Mouse (Mus musculus) megakaryocyte, adult 5-6 weeks (primary cell): ENCODE measurements at regions not wholly inside any gene's neighbourhood (a gene's known extent, or its start where the extent isn't known, plus 50 kb on each side); places are given as distances from the start of the nearest gene placed in this dataset.
"Not testable (repeated sequence)": the region's sequence is repeated elsewhere in the genome, so short reads cannot be mapped to it uniquely, and the experiment has no call there.

Source experiments
- ATAC-seq: 2 replicates; pipeline ENCODE4 v1.8.0; 2016; ENCODE audit warnings: mild to moderate bottlenecking, inconsistent platforms; ENCODE audit not compliant: poor library complexity, severe bottlenecking

DNA sequence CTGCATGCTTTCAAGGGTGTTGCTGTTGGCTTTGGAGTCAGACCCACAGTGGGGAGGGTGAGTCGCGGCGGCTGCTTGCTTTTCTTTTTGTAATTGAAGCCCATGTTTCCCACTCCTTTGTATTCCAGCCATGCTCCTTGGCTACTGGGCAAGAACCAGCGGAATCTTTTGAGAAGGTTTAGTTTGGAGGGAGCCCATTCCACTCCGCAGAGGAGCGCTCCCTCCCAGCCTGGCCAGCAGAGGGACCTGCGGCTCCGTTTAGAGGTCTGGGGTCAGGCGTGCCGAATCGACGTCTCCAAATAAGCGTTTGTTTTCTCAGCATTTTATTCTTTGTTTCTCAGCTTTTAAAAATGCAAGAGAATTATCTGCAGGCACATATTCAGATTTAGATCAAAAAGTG is 149.6 kb upstream of the Ttc29 start:
- no peak for ATAC-seq

DNA sequence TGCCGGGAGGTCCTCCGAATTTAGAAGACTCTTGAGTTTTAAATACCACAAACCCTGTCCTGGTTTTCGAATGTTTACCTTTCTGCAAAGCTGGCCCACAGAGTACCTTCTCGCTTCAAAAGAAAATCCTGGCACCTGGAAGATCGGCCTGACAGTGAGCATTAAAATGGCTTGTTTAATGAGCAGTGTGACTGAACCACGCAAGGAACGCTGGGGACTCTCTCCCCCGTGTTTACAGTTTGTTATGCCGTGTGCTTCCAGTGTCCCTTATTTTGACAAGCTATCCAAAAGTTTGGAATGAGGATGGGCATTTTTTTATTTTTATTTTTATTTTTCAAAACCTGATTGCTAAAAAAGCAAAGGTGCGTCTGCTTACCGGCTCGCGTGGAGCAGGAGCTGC is 148.9 kb upstream of the Ttc29 start:
- no peak for ATAC-seq

DNA sequence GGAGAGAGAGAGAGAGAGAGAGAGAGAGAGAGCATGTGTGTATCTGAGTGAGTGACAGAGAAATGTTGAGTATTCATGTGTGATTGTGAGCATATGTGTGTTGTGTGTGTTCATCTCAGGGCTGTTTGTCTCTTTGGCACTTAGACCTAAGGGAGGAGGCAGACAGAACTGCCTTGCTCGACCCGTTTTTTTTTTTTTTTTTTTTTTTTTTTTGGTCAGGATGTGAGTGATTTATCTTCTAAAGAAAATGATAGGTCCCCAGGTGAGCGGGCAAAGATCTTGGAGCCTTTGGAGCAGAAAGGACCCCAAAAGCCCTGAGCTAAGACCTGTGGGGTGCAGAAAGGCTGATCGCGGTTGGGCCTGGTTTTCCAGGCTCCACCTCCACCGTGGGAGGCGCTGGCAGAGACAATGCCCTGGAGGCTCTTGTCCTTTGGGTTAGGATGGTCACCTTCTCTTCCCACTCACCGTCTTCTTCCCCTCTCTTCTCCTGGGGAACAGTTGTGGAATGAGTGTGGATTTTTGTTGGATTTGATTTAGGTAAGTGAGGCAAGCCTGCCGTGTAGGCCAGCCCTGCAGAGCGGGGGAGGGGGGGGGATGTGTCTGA is 147.1 kb upstream of the Ttc29 start:
- no peak for ATAC-seq

DNA sequence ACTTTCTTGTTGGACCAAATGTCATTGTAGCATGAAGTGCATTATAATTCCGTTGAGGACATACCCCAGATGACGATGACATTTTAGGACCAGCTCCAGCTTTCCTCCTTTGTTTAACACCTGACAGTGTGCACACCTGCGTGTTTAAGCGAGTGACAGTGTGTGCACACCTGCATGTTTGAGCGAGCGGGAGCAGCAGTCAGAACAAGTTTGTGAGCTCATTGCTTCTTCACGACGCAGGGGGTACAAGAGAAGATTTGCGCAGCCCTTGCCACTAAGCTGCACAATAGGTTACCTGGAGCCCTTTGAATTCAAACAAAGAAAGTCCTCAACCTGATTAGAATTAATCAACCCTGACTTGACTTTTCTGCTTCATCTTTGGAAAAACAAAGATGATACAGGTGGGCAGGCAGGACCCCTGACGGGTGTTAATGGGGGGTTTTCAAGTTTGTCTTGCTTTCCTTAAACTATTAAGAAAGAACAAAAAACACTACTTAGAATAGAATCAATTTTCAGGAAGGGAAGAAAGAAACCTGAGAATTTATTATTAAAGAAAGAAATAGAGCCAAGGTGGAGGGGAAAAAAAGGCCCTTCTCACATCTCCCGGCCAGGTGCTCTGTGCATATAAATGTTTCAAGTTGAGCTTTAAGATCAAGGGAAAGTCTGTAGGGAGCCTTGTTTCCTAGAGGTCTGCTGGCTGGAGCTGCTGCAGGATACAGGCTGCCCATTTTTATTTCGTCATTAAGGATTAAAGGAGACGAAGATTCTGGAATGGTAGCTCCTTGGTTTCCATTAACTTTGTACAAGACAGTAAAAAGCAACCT is 144.8 kb upstream of the Ttc29 start:
- no peak for ATAC-seq

DNA sequence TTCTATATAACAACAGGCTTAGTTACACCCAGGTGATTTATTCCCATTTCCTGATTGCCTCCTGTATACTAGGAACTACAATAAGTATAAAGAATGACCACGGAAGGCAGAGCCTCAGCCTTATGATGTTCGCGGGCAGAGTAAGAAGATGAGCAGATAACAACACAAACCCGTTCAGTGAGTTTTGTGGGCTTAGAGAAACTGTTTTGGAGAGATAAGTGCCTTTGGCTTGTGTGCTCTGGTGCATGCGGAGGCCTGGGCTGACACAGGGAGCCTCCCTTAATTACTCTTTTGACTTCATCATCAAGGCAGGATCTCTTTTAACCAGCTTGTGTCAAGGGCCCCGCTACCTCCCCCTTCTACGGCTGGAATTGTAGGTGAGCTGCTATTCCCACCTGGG is 139.3 kb upstream of the Ttc29 start:
- no peak for ATAC-seq

DNA sequence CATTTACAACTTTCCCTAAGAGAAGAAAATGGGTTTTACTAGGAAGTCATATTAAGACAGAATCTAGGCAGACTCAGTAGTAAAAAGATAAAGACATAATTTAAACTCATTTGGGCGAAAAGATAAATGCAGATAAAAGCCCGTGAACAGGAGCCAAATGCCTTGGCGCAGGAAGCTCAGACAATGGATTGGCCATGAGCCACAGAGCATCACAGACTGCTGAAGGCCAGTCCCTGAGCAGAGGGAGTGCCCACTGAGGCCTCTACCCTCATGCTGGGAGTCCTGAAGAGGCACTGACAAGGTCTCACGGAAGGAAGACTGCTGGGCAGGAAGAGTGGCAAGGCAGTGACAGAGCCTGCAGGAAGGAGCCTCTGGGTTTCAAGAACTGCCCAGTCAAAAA is 136.0 kb upstream of the Ttc29 start:
- ATAC-seq, result no peak

DNA sequence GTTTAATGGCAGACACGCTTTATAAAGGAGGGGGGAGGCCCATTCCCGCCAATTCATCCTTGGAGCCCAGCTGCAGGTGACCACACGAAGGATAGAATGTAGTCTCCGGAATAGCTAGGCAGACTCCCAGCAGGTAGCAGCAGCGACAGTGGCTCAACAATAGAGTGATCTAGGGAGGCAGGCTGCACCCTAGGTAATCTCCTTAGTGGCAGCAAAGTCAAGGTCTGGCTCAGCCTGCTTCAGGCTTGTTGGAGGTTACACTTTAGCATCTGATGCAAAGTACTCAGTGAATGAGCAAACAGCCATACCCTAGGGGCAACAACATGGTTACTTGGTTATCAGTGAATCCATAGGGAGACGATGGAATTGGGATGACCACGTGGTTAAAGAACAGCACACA is 131.7 kb upstream of the Ttc29 start:
- not testable (repeated sequence) for ATAC-seq

DNA sequence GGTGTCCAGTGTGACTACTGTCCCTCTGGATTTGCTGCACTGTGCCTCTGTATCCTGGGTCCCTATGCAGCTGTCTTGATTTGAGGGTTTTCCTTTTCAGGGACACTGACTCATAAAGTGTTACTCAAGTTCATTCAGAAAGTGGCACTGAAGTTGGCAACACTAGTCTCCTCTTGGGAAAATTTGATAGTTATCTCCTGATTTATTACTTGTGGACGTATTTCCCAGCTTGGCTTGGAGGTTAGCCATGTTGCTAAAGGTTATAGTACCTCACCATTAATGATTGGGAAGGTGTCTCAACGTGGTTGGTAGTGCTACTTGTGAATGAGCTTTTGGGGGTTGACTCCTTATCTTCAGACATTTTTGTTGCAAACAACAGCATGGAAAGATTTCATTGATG is 130.1 kb upstream of the Ttc29 start:
- ATAC-seq, result no peak

DNA sequence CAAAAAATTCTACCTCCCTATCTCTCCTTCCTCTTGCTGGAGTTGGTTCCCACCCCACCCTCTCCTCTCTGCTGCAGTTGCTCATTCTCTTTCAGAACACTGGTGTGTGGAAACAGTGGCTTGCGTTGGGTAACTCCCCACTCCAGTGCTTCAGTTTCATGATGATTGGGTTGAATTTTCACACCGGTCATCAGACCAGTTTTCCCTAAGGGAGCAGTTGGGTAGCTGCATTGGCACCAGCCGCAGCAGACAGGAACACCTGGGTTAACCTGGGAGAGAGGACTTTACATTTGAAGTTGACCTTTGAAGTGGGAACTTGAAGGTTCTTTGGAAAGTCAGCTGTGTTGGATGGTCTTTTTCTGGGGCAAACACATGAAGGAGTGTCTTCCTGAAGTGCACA is 126.7 kb upstream of the Ttc29 start:
- no peak for ATAC-seq

DNA sequence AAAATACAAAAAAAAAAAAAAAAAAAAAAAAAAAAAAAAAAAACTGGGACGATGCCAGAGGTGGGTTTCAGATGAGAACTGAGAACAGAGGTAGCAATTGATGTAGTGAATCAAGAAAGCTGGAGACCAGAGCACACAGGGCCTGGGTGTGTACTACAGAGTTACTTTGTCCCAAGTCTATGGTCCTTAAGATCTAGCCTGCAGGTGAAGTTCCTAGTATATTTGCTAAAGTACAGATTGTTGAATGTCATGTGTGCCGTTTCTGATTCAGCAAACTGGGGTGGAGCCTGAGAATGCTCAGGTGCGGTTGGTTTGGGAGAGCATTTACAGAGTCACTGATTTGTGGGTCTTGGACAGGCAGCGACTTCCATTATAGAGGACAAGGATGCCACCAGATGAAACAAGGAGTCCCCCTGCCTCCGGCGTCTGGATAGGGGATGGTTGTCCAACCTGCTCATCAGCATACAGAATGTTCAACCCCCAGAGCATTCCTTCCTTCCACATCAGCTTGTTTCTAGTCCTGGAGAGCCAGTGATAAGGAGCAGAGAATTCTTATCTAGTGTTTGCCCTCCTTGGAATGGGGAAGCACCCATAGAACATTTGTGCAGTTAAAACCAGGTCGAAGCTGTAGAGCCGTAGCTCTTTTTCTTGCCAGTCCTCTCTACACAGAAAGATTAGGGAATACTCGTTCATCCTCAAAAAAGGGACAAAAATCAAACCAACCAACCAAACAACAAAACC is 122.5 kb upstream of the Ttc29 start:
- ATAC-seq, result no peak

DNA sequence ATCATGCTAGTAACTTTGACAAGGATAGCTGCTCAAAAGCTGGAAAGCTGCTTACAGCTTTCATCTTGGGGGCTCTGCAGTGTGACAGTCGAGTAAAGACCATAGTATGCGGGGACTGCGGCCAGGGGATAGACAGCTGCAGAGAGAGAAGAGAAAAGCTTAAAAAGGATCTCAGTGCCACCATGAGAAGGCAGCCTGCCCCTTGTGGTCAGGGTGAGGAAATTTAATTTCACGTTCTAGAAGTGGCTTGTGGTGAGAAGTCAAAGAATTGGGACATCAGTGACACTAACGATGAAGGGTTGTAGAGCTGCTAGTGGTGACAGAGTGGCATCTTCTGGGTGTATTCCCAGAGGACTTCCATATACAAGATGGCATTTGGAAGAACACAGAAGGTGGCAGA is 116.7 kb upstream of the Ttc29 start:
- ATAC-seq, result no peak

DNA sequence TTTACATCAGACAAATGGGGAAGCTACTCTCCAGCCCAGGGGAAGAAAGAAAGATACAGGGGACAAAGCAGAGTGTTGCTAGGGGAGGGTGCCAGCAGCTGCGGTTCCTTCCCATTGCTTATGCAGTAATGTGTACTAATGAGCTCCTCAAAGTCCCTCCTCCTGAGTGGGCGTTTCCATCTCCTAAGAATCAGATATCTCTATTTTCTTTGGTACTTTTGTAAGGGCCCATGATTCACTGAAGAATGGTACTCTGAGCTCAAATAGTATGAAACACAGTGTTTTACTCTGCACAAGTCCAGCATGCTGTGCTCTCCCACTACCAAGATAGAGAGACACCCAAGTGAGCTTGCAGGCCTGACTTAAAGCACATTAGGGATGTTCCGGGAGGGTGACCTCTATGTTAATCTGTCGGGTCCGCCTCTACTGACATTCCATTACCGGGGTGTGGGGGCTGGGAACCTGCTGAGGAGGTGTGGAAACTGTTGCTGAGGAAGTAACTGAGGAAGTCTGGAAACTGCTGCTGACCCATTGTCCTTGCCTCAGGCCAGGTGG is 114.8 kb upstream of the Ttc29 start:
- no peak for ATAC-seq

DNA sequence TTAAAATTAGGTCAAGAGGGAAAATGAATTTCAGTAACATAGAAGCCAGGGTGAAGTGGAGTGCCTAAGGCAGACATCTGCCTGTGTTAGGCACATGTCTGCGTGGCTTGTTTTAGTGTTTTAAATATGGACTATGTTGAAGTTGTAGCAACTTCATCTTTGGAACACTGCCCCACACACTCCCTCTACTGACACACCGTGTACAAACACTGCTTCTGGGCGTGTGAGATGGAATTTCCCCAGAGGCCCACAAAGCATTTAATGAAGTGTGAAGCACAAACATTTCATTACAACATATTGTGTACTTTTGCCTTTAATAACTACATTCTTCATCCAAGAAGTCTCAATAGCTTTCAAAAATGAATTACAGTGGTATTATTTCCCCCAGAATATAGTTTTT is 114.0 kb upstream of the Ttc29 start:
- no peak for ATAC-seq

DNA sequence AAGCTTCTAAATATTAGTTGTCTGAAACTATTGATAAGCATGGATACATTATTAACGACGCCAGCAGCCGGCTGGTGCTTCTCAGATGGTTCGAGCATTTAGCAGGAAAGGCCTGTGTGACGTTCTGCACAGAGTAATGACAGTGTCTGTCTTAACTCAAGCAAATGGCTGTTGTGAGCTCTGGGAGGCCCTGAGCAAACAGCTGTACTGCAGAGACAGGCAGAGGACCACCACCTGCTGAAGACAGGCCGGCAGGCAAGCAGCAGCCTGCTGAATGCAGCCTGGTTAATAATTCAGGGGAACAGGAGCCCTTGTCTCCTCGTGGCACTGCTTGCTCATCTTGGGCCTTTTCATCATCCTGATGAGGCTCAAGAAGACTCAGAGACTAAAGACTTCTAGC is 105.8 kb upstream of the Ttc29 start:
- ATAC-seq, result no peak

DNA sequence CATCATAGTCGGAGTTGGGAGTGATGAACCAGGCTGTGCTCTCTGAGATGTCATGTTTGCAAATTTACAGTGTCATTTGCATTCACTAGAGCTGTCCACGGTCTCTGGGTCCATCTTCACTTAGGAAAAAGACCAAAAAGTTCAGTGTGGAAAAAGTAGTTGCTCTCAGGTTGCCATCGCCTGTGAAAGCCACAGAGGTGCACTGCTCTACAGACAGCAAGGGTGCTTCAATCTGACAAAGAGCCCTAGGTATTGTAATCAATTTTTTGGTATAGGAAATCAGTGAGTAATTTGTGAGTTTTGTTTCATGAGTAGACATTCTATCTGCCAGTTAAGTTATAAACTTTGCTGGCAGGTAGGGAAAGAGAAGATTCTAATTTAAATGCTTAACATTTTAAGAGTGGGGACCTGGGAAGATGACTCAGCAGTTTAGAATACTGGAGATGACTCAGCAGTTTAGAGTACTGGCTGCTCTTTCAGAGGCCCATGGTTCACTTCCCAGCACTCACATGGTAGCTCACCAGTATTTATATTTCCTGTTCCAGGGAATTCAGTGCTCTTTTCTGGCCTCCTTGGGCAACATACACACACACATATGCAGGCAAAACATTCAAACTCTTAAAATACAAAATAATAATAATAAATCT is 103.0 kb upstream of the Ttc29 start:
- no peak for ATAC-seq

DNA sequence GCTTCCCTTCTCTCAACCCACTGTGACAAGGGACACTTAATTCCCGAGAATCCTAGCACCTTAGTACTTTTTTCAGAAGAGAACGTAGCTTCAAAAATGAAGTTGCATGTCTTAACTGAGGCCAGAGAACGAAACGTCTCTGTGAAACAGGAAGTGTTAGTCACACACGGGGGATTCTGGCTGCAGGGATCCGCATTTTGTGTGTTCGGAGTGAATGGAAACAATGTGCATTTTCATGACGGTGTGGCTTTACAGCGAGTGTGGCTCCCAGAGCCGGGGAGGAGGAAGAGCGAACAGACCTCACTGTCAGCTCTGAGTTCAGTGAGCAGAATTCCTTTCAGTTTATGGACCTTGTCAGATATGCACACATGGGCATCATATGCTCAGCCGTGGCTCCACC is 100.0 kb upstream of the Ttc29 start:
- ATAC-seq, result 0 out of 2 replicates have a peak, but pooled peaks have one; percentile 18

DNA sequence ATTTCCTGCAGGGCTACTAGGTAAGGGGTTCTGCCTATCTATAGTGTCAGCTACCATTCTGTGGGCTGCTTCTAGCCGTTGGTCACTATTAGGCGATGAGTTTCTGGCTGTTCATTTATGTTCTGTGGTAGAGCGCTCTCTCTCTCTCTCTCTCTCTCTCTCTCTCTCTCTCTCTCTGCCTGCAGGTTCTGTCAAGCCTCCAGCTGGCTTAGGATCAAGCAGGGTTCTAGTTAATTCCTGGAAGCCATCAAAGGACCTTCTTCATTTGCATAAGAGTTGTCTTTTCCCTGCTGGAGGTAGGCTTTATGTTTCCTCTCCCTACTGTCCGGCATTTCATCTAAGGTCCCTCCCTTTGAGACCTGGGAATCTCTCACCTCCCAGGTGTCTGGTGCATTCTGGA is 98.6 kb upstream of the Ttc29 start:
- ATAC-seq, result no peak

DNA sequence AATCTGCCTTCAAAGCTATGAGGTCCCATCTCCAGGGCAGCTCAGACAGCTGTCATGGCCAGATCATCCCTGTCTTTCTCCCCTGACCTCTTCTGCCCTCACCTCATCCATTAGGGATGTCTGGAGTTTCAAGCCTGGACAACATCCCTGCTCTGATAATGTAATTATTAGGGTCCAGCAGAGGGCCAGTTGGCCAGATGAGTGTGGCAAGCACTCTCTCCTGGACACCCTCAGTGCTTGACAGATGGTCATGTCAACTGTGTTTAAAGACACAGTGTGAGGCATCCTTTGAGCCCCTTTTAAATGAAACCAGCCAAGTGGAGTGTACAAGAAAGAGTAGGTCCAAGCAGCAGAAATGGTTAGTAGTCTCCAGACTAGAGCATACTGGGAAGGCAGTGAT is 95.9 kb upstream of the Ttc29 start:
- no peak for ATAC-seq

DNA sequence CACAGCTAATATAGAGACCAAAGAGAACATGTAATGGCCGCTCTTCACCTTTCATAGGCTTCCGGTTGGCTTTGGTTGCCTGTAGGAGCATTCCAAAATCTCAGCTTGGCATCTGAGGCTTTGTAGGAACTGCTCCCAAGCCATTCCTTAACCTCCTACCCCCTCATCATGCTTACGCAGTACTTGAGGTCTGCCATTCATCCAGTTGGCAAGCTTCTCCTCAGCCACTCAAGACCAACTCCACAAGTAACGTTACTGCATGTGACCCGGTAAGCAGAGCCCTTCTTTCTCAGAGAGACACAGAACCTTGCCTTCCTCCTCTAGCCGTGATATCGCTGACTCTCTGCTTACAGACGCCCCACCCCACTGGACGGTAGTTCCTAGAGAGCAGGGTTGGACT is 94.6 kb upstream of the Ttc29 start:
- ATAC-seq, result no peak

DNA sequence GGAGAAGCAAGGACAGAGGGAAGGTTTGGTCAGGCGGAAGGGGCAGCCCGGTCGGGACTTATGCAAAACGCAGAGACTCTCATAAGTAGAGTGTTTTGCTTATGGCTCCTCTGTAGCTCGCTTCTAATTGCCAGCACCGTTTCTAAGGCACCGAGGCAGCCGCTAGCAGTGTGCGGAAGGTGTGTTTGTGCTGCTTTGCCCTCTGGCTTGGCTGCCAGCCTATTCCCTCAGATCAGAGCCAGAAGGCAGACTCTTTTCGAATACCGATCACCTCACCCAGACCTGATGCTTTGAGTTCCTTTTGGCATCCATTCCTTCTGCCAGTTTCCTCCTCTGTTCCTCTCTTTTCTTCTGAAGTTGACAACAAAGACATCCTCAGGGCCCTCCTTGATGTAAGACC is 93.4 kb upstream of the Ttc29 start:
- ATAC-seq, result no peak

DNA sequence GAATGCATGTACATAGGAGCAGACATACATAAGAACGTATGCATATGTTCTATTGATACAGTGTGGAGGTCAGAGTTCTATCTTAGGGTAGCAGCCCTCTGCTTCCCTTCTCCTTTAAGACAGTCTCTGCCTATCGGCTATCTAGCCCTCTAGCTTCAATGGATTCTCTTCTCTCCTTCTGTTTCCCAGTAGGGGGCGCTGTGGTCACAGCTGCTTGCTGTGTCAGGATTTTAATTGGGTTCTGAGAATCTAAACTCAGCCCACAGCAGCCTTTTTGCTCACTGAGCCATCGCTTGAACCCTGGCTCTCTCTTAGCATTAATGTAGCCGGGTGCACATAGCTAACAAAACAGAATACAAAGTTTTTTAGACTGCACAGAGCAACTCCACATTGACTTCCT is 88.8 kb upstream of the Ttc29 start:
- no peak for ATAC-seq
